Mouse (Mus musculus) stomach, embryonic 16.5 days (tissue): ENCODE data around the gene Dab1. TPM values are rescaled to one million over a fixed set of nuclear protein-coding genes. Genes with fewer than 3 reads are reported as not detected.

ENCODE experiments used
- ATAC-seq: fragments of 200-750 bp; cut with Nextera tagmentation; 2 replicates; pipeline ENCODE4 v1.8.0; 2017; ENCODE audit warnings: moderate number of reproducible peaks, moderate TSS enrichment; ENCODE audit not compliant: insufficient read depth, low FRiP score
- H3K27ac ChIP-seq: fragments of 300-500 bp; sonication (generic); 2 replicates; pipeline ENCODE4 v1.5.1; 2014; ENCODE audit warnings: low read length
- H3K27me3 ChIP-seq: fragments of 300-500 bp; sonication (generic); 2 replicates; pipeline ENCODE4 v1.6.1; 2014; ENCODE audit warnings: low read length, control low read depth, mixed read lengths; ENCODE audit not compliant: control insufficient read depth, insufficient read depth
- H3K36me3 ChIP-seq: fragments of 300-500 bp; sonication (generic); 2 replicates; pipeline ENCODE4 v1.6.1; 2014; ENCODE audit warnings: low read length; ENCODE audit not compliant: control insufficient read depth, insufficient read depth
- H3K4me1 ChIP-seq: fragments of 300-500 bp; sonication (generic); 2 replicates; pipeline ENCODE4 v1.6.1; 2014; ENCODE audit warnings: low read length, control low read depth, mixed read lengths; ENCODE audit not compliant: control insufficient read depth, insufficient read depth
- H3K4me2 ChIP-seq: fragments of 300-500 bp; sonication (generic); 2 replicates; pipeline ENCODE4 v1.6.1; 2014; ENCODE audit warnings: low read depth, low read length, mixed read lengths
- H3K4me3 ChIP-seq: fragments of 300-500 bp; sonication (generic); replicated peaks from 2 replicates; pipeline ENCODE4 v1.5.1; 2014; ENCODE audit warnings: mild to moderate bottlenecking, low read length
- H3K9ac ChIP-seq: fragments of 300-500 bp; sonication (generic); 2 replicates; pipeline ENCODE4 v1.6.1; 2014; ENCODE audit warnings: low read length
- H3K9me3 ChIP-seq: fragments of 300-500 bp; sonication (generic); replicated peaks from 2 replicates; pipeline ENCODE4 v1.6.1; 2016; ENCODE audit warnings: low read length, control low read depth; ENCODE audit not compliant: control insufficient read depth
- WGBS: fragments of 180-500 bp; shearing (Covaris S2); extraction: QIAGEN DNeasy Blood & Tissue Kit; methylation state at CpG from one replicate; pipeline ENCODE4 v1.1.7; 2014; 5-methylcytosine and 5-hydroxymethylcytosine counted together
- polyA plus RNA-seq: library from polyadenylated mRNA; unstranded; fragments of >200 nt; fragmentation: Nextera tagmentation; extraction: Ambion mirVana; gene quantifications from 2 replicates; pipeline ENCODE4 v1.2.1, GENCODE M21; 2015

Gene Dab1
- polyA plus RNA-seq, 1 experiment from 2014 or later, result 10.0 TPM

- Histone ChIP-seq H3K4me3 (no peak overlapping the region), H3K27ac (no peak overlapping the region), H3K27me3 (no peaks in the 10 kb centered on the region), H3K4me1 (no peaks in the 10 kb centered on the region), H3K9me3 (no peaks in the 10 kb centered on the region), H3K36me3 (no peaks in the 10 kb centered on the region), H3K4me2 (no peak overlapping the region), H3K9ac (no peak overlapping the region)
- no peak for ATAC-seq
Measured at GRCm38 (mm10) chr4:104057116-104057515, 438.0 kb downstream of the Dab1 start.

GRCm38 (mm10) chr4:104059569-104059968, 440.4 kb downstream of the Dab1 start:
- ATAC-seq, result no peak
- 65% methylated on average over 4 of the region's 4 CpGs for WGBS
- H3K9ac ChIP-seq, result no peak overlapping the region
- H3K4me3 ChIP-seq, result no peak overlapping the region
- H3K4me2 ChIP-seq, result no peak overlapping the region
- H3K4me1 ChIP-seq, result no peaks in the 10 kb centered on the region
- no peaks in the 10 kb centered on the region for H3K9me3 ChIP-seq
- H3K27ac ChIP-seq, result no peak overlapping the region
- no peaks in the 10 kb centered on the region for H3K27me3 ChIP-seq
- no peaks in the 10 kb centered on the region for H3K36me3 ChIP-seq

- Histone ChIP-seq H3K4me3 (no peak overlapping the region), H3K9me3 (no peaks in the 10 kb centered on the region), H3K36me3 (no peaks in the 10 kb centered on the region), H3K4me2 (no peak overlapping the region), H3K27me3 (no peaks in the 10 kb centered on the region), H3K4me1 (no peaks in the 10 kb centered on the region), H3K9ac (no peak overlapping the region), H3K27ac (no peak overlapping the region)
- 92% methylated on average over 4 of the region's 4 CpGs for WGBS
- ATAC-seq, result no peak
Measured at GRCm38 (mm10) chr4:104062356-104062755, 443.2 kb downstream of the Dab1 start.

- Histone ChIP-seq H3K27me3 (no peaks in the 10 kb centered on the region), H3K4me3 (no peak overlapping the region), H3K9ac (no peak overlapping the region), H3K9me3 (no peaks in the 10 kb centered on the region), H3K4me2 (no peak overlapping the region), H3K36me3 (no peaks in the 10 kb centered on the region), H3K27ac (no peak overlapping the region), H3K4me1 (no peaks in the 10 kb centered on the region)
- ATAC-seq, result no peak
- 81% methylated on average over 5 of the region's 5 CpGs for WGBS
Measured at GRCm38 (mm10) chr4:104066901-104067300, 447.7 kb downstream of the Dab1 start.

GRCm38 (mm10) chr4:104067748-104068147, 448.6 kb downstream of the Dab1 start:
- 49% methylated on average over 3 of the region's 3 CpGs for WGBS
- Histone ChIP-seq H3K9ac (no peak overlapping the region), H3K36me3 (no peaks in the 10 kb centered on the region), H3K27ac (no peak overlapping the region), H3K4me3 (no peak overlapping the region), H3K9me3 (no peaks in the 10 kb centered on the region), H3K27me3 (no peaks in the 10 kb centered on the region), H3K4me2 (no peak overlapping the region), H3K4me1 (no peaks in the 10 kb centered on the region)
- ATAC-seq, result no peak

GRCm38 (mm10) chr4:104071296-104071695, 452.1 kb downstream of the Dab1 start:
- no peak for ATAC-seq
- Histone ChIP-seq H3K9me3 (no peaks in the 10 kb centered on the region), H3K4me2 (no peak overlapping the region), H3K4me3 (no peak overlapping the region), H3K27ac (no peak overlapping the region), H3K27me3 (no peaks in the 10 kb centered on the region), H3K36me3 (no peaks in the 10 kb centered on the region), H3K9ac (no peak overlapping the region), H3K4me1 (no peaks in the 10 kb centered on the region)
- 63% methylated on average over 10 of the region's 10 CpGs for WGBS

- no peak overlapping the region for H3K27ac ChIP-seq
- no peaks in the 10 kb centered on the region for H3K9me3 ChIP-seq
- no peak overlapping the region for H3K4me2 ChIP-seq
- H3K4me3 ChIP-seq, result no peak overlapping the region
- ATAC-seq, result no peak
- H3K27me3 ChIP-seq, result no peaks in the 10 kb centered on the region
- no peaks in the 10 kb centered on the region for H3K4me1 ChIP-seq
- 79% methylated on average over 7 of the region's 7 CpGs for WGBS
- no peaks in the 10 kb centered on the region for H3K36me3 ChIP-seq
- H3K9ac ChIP-seq, result no peak overlapping the region
Measured at GRCm38 (mm10) chr4:104073920-104074459, 454.8 kb downstream of the Dab1 start.

- WGBS, result 85% methylated on average over 1 of the region's 1 CpGs
- no peaks in the 10 kb centered on the region for H3K27me3 ChIP-seq
- no peaks in the 10 kb centered on the region for H3K9me3 ChIP-seq
- H3K4me3 ChIP-seq, result no peak overlapping the region
- no peaks in the 10 kb centered on the region for H3K36me3 ChIP-seq
- H3K27ac ChIP-seq, result no peak overlapping the region
- no peaks in the 10 kb centered on the region for H3K4me1 ChIP-seq
- no peak overlapping the region for H3K9ac ChIP-seq
- H3K4me2 ChIP-seq, result no peak overlapping the region
- ATAC-seq, result no peak
Measured at GRCm38 (mm10) chr4:104077771-104078170, 458.6 kb downstream of the Dab1 start.

- ATAC-seq, result no peak
- no peaks in the 10 kb centered on the region for H3K9me3 ChIP-seq
- no peak overlapping the region for H3K9ac ChIP-seq
- no peaks in the 10 kb centered on the region for H3K36me3 ChIP-seq
- H3K27ac ChIP-seq, result no peak overlapping the region
- no peak overlapping the region for H3K4me2 ChIP-seq
- no peak overlapping the region for H3K4me3 ChIP-seq
- H3K27me3 ChIP-seq, result no peaks in the 10 kb centered on the region
- 25% methylated on average over 6 of the region's 6 CpGs for WGBS
- no peaks in the 10 kb centered on the region for H3K4me1 ChIP-seq
Measured at GRCm38 (mm10) chr4:104106299-104106698, 487.1 kb downstream of the Dab1 start.

- no peaks in the 10 kb centered on the region for H3K4me1 ChIP-seq
- no peak overlapping the region for H3K27ac ChIP-seq
- no peaks in the 10 kb centered on the region for H3K27me3 ChIP-seq
- H3K9me3 ChIP-seq, result no peaks in the 10 kb centered on the region
- H3K36me3 ChIP-seq, result no peaks in the 10 kb centered on the region
- H3K9ac ChIP-seq, result no peak overlapping the region
- H3K4me3 ChIP-seq, result no peak overlapping the region
- no peak overlapping the region for H3K4me2 ChIP-seq
- no peak for ATAC-seq
Measured at GRCm38 (mm10) chr4:104111614-104112013, 492.5 kb downstream of the Dab1 start.
